Mouse (Mus musculus): ENCODE measurements around the gene Hoxa2.

DNA sequence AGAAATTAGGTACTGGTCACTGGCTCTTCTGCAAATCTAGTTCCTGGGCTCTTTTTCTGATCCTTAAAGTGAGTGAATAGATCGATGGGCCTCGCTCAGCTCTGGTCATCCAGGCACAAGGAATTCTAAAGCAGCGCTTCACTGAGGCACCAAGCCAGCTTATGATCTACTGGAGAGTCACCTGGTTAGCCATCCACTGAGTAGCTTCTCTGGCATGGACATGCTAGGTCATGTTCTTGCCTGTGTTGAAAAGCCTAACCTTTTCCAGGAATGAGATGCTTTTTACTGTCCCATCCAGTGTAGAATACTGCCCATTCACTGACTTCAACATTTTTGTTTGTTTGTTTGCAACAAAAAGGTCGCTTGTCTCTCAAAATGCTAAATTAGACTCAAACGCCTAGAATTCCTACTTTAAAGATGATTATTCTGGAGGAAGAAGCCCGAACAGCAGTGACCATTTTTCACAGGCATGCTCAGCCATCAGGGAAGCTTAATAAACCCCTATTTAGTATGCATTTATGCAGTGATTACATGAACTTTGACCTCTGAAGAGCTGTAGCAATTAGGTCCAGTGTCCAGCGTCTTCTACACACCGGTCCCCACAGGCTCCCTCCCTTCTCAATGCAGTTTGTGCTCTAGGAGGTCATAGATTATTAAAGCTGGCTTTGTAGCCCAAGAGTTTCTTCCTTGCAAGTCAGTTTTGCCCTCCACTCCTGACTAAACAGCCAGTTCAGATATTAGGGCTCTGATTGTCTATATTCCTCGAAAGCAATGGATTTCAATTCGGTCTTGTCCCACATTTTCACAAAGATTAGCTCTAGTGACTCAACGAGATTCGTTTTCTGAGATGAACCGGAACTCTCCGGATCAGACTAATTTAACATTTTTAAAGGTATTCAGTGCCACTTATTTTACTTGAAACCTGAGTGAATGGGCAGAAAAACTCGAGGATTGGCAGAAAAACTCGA lies 12.1 kb downstream of the Hoxa2 start:
- no peak for TF ChIP-seq CTCF (IDR thresholded peaks at IDR 0.05; ENCODE audit: low read depth, low read length)
- TF ChIP-seq POLR2AphosphoS5 (IDR thresholded peaks at IDR 0.05; ENCODE audit: insufficient replicate concordance, low read depth, low read length): no peak
- no peak for TF ChIP-seq GATA2 (IDR thresholded peaks at IDR 0.05; ENCODE audit: borderline replicate concordance, low read depth, low read length)
- TF ChIP-seq TAL1 (conservative IDR thresholded peaks at IDR 0.05; ENCODE audit: low read depth, low read length): no peak
- TF ChIP-seq GATA1 (IDR thresholded peaks at IDR 0.05; ENCODE audit: borderline replicate concordance, low read length): no peak

Measured in G1E (cell line).